Mouse (Mus musculus): ENCODE measurements around the gene Aff1.

Gene Aff1

GRCm38 (mm10) chr5:103889766-103890165, 197.6 kb downstream of the Aff1 start:
- DNase-seq (ENCODE audit: inconsistent age in 2 of 2, low spot score in 1 of 2): no peak

GRCm38 (mm10) chr5:103898310-103898709, 206.1 kb downstream of the Aff1 start:
- DNase-seq (ENCODE audit: inconsistent age in 2 of 2, low spot score in 1 of 2): no peak

Measured in adrenal gland, adult (tissue).